Mouse (Mus musculus) forebrain, postnatal 0 days (tissue): ENCODE results near the gene Cdc42bpa. TPM values are rescaled to one million over a fixed set of nuclear protein-coding genes. Genes with fewer than 3 reads are reported as not detected.

ENCODE experiments used
- ATAC-seq: fragments of 200-750 bp; cut with Nextera tagmentation; 2 replicates; pipeline ENCODE4 v1.8.0; 2017; ENCODE audit warnings: mild to moderate bottlenecking, moderate library complexity
- DNase-seq: peaks from one replicate; pipeline ENCODE4 v3.0.0-alpha.2; 2015
- H3K27ac ChIP-seq: fragments of 300-500 bp; sonication (generic); 2 replicates; pipeline ENCODE4 v1.5.1; 2014; ENCODE audit warnings: low read depth, mild to moderate bottlenecking, antibody characterized with exemption, low read length, moderate library complexity, mixed read lengths
- H3K27me3 ChIP-seq: fragments of 300-500 bp; sonication (generic); 2 replicates; pipeline ENCODE4 v1.6.1; 2014; ENCODE audit warnings: mild to moderate bottlenecking, low read length, mixed read lengths; ENCODE audit not compliant: insufficient read depth
- H3K36me3 ChIP-seq: fragments of 300-500 bp; sonication (generic); 2 replicates; pipeline ENCODE4 v1.6.1; 2014; ENCODE audit warnings: mild to moderate bottlenecking, moderate library complexity; ENCODE audit not compliant: insufficient read depth
- H3K4me1 ChIP-seq: fragments of 300-500 bp; sonication (generic); 2 replicates; pipeline ENCODE4 v1.6.1; 2014; ENCODE audit warnings: antibody characterized with exemption; ENCODE audit not compliant: insufficient read depth
- H3K4me2 ChIP-seq: fragments of 300-500 bp; sonication (generic); 2 replicates; pipeline ENCODE4 v1.6.1; 2014; ENCODE audit warnings: low read depth, mild to moderate bottlenecking, moderate library complexity
- H3K4me3 ChIP-seq: fragments of 300-500 bp; sonication (generic); 2 replicates; pipeline ENCODE4 v1.5.1; 2014; ENCODE audit warnings: low read depth, low read length, mixed read lengths
- H3K9ac ChIP-seq: fragments of 300-500 bp; sonication (generic); 2 replicates; pipeline ENCODE4 v1.6.1; 2014; ENCODE audit warnings: mild to moderate bottlenecking
- H3K9me3 ChIP-seq: fragments of 300-500 bp; sonication (generic); 2 replicates; pipeline ENCODE4 v1.6.1; 2016; ENCODE audit warnings: low read length
- CTCF ChIP-seq: sonication (generic); IDR thresholded peaks from 2 replicates; pipeline ENCODE4 v1.5.1; 2016; ENCODE audit warnings: antibody characterized with exemption, control low read depth, low read depth
- WGBS: fragments of 180-500 bp; shearing (Covaris S2); extraction: QIAGEN DNeasy Blood & Tissue Kit; methylation state at CpG from one replicate; pipeline ENCODE4 v1.1.7; 2014; 5-methylcytosine and 5-hydroxymethylcytosine counted together
- polyA plus RNA-seq: library from polyadenylated mRNA; unstranded; fragments of >200 nt; fragmentation: Nextera tagmentation; extraction: Ambion mirVana; gene quantifications from 2 replicates; pipeline ENCODE4 v1.2.1, GENCODE M21; 2015
- total RNA-seq: library from RNA; depleted of rRNA; stranded (reverse); fragments of >200 nt; gene quantifications from 2 replicates; pipeline ENCODE4 v1.2.3, GENCODE M21; 2014

Gene Cdc42bpa
- total and polyA plus RNA-seq, 2 experiments from 2014 or later: 25.2 to 111 TPM

DNA sequence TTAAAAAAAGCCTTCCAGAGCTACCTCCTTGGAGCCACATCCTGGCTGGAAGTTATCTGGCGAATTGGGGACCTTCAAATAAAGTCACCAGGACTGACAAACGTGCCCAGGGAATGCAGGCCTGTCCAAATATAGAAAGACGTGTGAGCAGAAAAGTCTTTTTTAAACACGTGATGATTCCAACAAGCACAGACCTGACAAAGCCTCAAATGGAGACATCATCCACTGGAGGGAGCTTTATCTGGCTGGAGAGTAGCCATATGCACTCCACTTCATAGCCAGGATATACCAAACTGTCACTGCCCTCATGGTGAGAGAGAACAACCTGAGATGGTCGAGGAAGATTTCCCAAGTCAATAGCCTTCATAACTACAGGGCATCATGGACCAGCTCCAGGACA lies 225.6 kb downstream of the Cdc42bpa start:
- no peaks in the 10 kb centered on the region for H3K27me3 ChIP-seq
- no peak for ATAC-seq
- no peak overlapping the region for H3K9ac ChIP-seq
- no peak for DNase-seq
- no peak overlapping the region for H3K4me3 ChIP-seq
- no peak overlapping the region for H3K4me2 ChIP-seq
- H3K4me1 ChIP-seq: no peaks in the 10 kb centered on the region
- 62% methylated on average over 5 of the region's 5 CpGs for WGBS
- H3K9me3 ChIP-seq: no peaks in the 10 kb centered on the region
- no peak for TF ChIP-seq CTCF
- H3K27ac ChIP-seq: no peak overlapping the region
- no peaks in the 10 kb centered on the region for H3K36me3 ChIP-seq

GRCm38 (mm10) chr1:180186371-180186770 lies 226.1 kb downstream of the Cdc42bpa start:
- Histone ChIP-seq H3K9me3 (no peaks in the 10 kb centered on the region), H3K36me3 (no peaks in the 10 kb centered on the region), H3K4me2 (no peak overlapping the region), H3K27me3 (no peaks in the 10 kb centered on the region), H3K9ac (no peak overlapping the region), H3K4me3 (no peak overlapping the region), H3K27ac (no peak overlapping the region), H3K4me1 (no peaks in the 10 kb centered on the region)
- 82% methylated on average over 3 of the region's 3 CpGs for WGBS
- ATAC-seq (no peak), DNase-seq (no peak)
- TF ChIP-seq CTCF: no peak

- no peak overlapping the region for H3K4me2 ChIP-seq
- no peak for ATAC-seq
- H3K9ac ChIP-seq: no peak overlapping the region
- no peak overlapping the region for H3K27ac ChIP-seq
- no peak for TF ChIP-seq CTCF
- no peaks in the 10 kb centered on the region for H3K9me3 ChIP-seq
- no peaks in the 10 kb centered on the region for H3K27me3 ChIP-seq
- H3K4me1 ChIP-seq: no peaks in the 10 kb centered on the region
- no peak for DNase-seq
- no peaks in the 10 kb centered on the region for H3K36me3 ChIP-seq
- no peak overlapping the region for H3K4me3 ChIP-seq
- 85% methylated on average over 4 of the region's 4 CpGs for WGBS
Measured at GRCm38 (mm10) chr1:180188951-180189350, 228.7 kb downstream of the Cdc42bpa start.

DNA sequence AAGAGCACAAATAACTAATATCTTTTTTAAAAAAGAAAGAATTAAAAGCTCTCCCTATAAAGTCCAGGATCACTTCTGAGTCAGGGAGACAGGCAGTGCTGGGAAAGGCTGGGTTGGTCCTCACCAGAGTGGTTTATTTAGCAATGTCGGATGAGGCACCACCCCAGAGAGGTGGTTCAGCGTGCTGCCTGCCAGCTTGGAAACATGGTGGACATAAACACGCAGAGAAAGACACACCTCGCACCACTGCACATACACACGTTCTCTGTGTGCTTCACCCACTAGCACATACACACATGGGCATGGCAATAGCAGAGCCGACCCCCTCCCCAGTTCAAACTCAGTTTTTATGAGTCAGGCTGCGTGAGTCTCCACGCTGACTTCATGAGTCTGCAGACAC lies 230.8 kb downstream of the Cdc42bpa start:
- Histone ChIP-seq H3K4me1 (peaks cover 6% of the 10 kb centered on the region; the same call in 1 of the 2 replicates), H3K27me3 (no peaks in the 10 kb centered on the region; the same call in 1 of the 2 replicates), H3K36me3 (no peaks in the 10 kb centered on the region), H3K9me3 (no peaks in the 10 kb centered on the region), H3K27ac (no peak overlapping the region), H3K4me3 (no peak overlapping the region), H3K9ac (no peak overlapping the region), H3K4me2 (no peak overlapping the region)
- TF ChIP-seq CTCF: no peak
- no peak for DNase-seq
- no peak for ATAC-seq
- 85% methylated on average over 8 of the region's 8 CpGs for WGBS

DNA sequence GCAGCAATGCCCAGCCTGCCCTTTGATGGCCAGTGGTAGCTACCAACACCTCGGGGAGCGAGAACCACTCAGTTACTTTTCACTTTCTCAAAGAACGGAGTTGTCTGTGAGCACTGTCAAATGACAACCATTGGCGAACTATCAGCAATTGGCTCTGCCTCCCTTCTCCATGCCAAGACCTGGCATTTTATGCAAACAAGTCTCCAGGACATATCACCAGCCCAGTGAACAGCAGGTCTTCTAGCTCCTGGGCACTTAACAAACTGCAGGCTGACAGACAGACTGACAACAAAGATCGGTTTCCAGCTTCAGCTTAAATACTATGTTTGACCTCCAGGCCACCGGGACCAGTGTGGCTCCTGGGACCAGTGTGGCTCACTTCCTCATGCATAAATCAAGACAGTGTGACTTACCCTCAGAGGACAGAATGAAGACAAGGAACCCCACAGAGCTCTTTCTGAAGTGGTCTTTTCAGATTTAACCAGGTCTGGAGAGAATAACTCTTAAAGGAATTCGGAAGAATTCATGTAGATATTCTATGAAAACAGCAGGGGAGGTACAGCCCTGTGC lies 231.5 kb downstream of the Cdc42bpa start:
- peaks cover 6% of the 10 kb centered on the region; the same call in 1 of the 2 replicates for H3K4me1 ChIP-seq
- no peak overlapping the region for H3K27ac ChIP-seq
- TF ChIP-seq CTCF: no peak
- no peaks in the 10 kb centered on the region for H3K36me3 ChIP-seq
- ATAC-seq (no peak), DNase-seq (no peak)
- 67% methylated on average over 7 of the region's 7 CpGs for WGBS
- H3K4me2 ChIP-seq: no peak overlapping the region
- H3K9me3 ChIP-seq: no peaks in the 10 kb centered on the region
- no peak overlapping the region for H3K9ac ChIP-seq
- no peak overlapping the region for H3K4me3 ChIP-seq
- H3K27me3 ChIP-seq: no peaks in the 10 kb centered on the region; the same call in 1 of the 2 replicates

GRCm38 (mm10) chr1:180192866-180193265 lies 232.6 kb downstream of the Cdc42bpa start:
- H3K9me3 ChIP-seq: no peaks in the 10 kb centered on the region
- ATAC-seq: no peak
- 66% methylated on average over 4 of the region's 4 CpGs for WGBS
- H3K36me3 ChIP-seq: no peaks in the 10 kb centered on the region
- no peak overlapping the region for H3K9ac ChIP-seq
- H3K27ac ChIP-seq: no peak overlapping the region
- no peak overlapping the region for H3K4me3 ChIP-seq
- H3K4me2 ChIP-seq: no peak overlapping the region
- TF ChIP-seq CTCF: no peak
- no peak for DNase-seq
- H3K27me3 ChIP-seq: no peaks in the 10 kb centered on the region; the same call in 1 of the 2 replicates
- peaks cover 6% of the 10 kb centered on the region; the same call in 1 of the 2 replicates for H3K4me1 ChIP-seq

GRCm38 (mm10) chr1:180193391-180193935 lies 233.2 kb downstream of the Cdc42bpa start:
- H3K9me3 ChIP-seq: no peaks in the 10 kb centered on the region
- peaks cover 6% of the 10 kb centered on the region; the same call in 1 of the 2 replicates for H3K4me1 ChIP-seq
- no peak for TF ChIP-seq CTCF
- H3K4me2 ChIP-seq: no peak overlapping the region
- no peak overlapping the region for H3K27ac ChIP-seq
- no peaks in the 10 kb centered on the region for H3K36me3 ChIP-seq
- no peak overlapping the region for H3K9ac ChIP-seq
- H3K4me3 ChIP-seq: no peak overlapping the region
- 84% methylated on average over 8 of the region's 8 CpGs for WGBS
- ATAC-seq (no peak), DNase-seq (no peak)
- H3K27me3 ChIP-seq: no peaks in the 10 kb centered on the region; the same call in 1 of the 2 replicates
